Mouse (Mus musculus) inflammation-experienced regulatory T-cells, adult 6 months (primary cell): ENCODE measurements around the gene Ptk7. TPM values are rescaled to one million over a fixed set of nuclear protein-coding genes. Genes with fewer than 3 reads are reported as not detected.

Source experiments
- ATAC-seq: one replicate; pipeline ENCODE4 v1.8.0; 2017
- polyA plus RNA-seq, 3 experiments: library from polyadenylated mRNA; unstranded; fragments of 100-300 nt; shearing (Covaris generic); gene quantifications; one replicate each; pipeline ENCODE4 v1.2.1; 2017

The Ptk7 gene
- not detected for polyA plus RNA-seq

DNA sequence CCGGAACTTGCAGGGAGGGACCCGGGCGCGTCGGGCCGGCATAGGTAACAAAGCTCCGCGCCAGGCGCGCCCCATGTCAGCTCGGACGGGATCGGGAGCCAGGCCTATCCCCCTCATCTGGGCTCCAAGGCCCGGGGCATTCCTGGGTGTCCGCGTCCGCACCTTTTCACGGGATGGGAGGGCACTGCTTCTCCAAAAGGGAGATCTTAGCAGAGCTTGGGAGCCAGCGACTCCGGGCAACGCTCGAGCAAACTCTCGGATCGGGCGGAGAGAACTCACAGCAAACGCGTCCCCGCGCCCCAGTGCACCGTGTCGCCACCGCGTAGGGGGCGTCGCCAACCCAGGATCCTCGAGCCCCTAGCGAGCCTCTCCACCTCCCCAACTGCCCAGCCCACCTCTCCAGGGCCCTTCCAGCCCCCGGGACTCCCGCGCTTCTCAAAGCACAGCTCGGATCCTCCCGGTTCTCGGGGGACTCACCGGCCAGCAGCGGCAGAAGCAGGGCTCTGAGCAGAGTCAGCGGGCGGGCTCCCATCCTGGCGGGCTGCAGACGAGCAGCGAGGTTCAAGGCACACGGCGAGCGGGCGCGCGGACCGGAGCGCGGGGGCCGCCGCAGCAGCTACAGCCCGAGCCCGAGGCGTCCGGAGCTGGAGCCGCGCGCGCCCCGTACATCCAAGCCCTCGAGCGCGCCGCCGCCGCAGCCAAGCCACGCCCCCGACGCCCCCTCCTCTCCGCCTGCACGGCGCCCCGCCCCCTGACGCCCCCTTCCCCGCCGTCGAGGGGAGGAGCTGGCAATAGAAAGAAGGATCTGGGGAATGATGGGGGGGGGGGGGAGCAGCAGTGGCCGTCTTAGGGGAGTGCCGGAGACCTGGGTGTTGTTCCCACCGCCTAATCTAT lies at the start of gene Ptk7:
Gene Ptk7 (minus strand): TSS at position 714 of the 894 bp plus-strand sequence.
- ATAC-seq, result no peak

DNA sequence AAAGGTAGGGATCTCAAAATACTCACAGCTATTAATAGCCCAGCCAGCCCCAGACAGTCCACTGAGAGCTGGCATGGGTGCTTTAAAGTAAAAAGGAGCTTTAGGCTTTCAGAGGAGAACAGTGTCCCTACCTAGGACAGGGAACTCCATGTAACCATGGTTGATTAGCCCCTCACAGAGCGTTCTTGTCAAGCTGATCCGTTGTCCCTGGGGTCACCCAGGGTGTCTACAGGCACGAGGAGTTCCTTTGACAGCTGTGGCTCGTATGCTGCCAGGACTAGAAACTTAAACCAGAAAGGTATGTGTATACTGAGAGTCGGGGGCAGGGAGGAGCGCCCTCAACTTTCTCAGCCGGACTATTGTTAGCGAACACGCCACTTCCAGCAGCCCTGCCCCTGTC lies 49.6 kb upstream of the Ptk7 start:
- no peak for ATAC-seq

DNA sequence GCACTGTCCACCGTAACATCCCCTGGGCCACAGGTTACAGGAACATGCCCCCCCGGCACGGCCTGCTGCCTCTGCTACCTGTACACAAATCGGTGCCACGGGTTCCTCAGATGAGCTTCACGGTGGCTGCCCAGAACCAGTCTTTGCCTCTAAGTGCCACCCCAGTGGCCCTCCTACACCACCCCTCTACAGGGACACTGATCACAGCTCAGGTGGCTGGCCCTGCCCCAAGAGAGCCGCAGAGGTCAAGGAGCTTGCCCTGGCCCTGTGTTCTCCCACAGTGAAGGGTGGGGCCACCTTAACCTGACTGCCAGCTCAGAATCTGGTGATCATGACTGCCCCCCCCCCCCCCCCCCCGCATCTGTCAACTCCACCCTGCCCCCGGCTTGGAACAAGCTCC lies 49.1 kb upstream of the Ptk7 start, which contains the start of gene Mea1:
Gene Mea1 (plus strand): TSS at position 378 of the 400 bp plus-strand sequence.
- no peak for ATAC-seq

DNA sequence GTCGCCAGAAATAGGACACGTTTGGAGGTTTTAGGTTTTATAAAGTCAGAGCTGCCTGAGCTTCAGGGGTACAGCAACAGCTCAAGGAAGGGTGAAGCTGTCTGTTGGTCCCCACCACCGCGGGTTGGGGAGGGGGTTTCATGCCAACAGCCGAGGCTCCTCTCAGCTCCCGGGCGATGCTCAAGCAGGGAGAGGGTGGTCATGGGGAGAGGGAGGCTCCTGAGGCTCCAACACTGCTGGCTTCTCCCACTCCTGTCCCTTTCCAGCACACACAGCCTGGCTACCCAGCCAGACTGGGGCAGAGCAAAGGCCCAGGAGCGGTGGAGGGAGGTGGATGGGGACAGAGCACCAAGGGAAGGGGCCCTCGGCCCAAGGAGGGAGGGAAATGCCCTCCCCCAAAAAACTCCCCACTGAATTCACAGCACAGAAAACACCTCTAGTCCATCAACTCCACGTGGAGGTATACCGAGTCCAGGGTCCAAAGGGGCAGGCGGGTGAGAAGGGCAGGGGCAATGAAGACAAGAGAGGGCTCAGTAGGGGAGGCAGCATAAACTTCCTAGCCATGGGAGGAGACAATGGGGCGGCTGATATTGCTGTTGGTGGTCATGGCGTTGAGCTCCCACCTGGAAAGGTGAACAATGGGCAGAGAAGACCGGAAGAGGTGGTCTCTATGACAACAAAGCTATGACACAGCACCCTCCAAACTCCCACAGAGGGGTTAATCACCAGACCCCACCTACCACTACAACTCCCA lies 45.4 kb upstream of the Ptk7 start:
- peak; percentile 18 for ATAC-seq

DNA sequence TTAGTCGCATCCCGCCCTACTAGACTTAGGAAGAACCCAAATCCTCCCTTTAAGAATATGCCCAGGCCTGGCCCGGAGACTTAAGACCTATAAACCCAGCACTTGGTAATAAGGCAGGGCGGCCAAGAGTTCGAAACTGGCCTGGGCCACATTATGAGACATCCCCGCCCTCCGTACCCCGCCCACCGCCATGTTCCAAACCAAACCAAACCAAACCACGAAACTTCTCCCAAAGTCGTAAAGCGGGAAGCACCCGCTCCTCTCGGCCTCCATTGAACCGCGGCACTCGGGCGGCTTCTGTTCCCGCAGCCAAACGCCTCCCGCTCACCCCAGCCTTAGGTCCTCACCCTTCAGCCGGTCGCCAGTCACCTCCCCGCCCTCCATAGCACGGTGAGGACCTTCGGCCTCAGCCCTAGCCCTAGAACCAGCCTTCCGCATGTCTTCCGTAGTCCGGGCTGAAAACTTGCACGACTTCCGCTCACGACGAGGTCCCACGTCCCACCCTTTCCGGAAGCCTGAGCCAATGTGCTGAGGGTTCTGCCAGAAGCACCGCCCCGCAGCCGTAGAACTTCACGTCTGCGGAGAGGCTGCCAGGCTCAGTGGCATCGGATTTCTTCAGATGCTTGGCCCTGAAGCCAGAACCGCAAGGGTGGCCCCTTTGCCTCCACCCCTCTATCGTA lies 44.7 kb upstream of the Ptk7 start, which contains the start of gene Rrp36:
Gene Rrp36 (minus strand): TSS at position 503 of the 680 bp plus-strand sequence.
- ATAC-seq, result peak; percentile 100

DNA sequence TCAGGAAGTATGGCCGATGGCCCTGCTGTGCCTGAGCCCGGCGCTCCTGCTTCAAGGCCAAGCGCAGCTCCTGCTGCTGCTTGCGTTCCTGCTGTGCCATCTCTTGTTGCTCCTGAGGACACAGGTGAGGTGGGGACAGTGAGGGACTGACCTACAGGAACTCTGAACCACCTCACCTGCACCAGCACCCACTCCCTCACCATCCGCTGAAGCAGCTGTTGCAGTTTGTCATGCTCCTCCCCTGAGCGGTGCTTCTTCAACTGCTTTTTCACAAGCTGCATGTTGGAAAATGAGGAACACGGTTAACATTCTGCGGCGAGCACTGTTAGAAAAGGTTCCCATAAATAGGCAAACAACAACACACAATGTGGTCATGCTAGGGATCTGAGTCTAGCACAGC lies 40.6 kb upstream of the Ptk7 start:
- ATAC-seq, result no peak

DNA sequence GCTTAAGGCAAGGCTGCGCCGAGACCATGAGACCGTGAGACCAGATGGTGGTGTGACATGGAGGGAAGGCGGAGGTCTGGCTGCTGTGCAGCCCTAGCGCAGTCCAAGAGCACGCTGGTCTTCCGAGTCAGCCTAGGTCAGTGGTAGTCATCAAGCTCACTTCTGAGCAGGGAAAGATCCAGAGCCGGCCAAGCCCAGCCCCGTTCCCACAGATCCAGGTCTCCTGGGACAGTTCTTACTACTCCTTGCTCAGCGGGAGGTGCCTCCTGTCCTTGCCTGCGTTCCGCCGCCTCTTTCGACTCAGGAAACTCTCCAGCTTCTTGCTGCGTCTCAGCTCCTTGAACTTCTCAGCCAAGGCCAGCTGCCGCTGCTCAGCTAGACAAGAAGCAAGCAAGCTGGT lies 38.4 kb upstream of the Ptk7 start:
- ATAC-seq, result no peak

DNA sequence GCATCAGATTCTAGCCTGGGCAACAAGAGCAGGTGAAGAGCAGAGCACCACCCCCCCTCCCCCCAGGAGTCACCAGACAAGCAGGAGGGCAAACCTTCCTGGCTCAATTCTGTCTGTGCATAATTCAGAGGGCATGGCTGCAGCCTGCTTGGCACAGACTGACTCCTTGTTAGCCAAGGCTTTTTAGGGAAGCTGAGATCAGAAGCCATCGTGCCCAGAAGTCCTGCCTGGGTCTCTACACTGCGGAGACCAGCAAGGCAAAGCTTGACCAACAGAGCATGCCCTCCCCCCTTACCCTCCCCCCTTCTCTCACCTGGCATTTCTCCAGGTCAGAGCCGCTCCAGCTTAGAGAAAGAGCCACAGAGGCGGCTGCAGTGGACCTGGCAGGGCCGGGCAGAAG lies 33.4 kb upstream of the Ptk7 start:
- no peak for ATAC-seq

DNA sequence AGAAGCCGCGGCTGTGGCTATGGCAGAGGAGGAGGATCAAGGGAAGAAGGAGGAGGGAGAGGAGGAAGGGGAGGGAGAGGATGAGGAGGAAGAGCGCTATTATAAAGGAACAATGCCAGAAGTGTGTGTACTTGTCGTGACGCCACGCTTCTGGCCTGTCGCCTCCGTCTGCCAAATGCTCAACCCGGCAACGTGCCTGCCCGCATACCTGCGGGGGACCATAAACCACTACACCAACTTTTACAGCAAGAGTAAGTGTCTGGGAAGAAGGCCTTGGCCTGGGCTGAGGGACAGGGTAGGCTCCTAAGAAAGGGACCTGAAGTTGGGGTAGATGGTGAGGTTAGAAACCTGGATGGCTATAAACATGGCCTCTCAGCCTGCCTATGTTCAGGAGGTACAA lies 32.7 kb upstream of the Ptk7 start:
- no peak for ATAC-seq

DNA sequence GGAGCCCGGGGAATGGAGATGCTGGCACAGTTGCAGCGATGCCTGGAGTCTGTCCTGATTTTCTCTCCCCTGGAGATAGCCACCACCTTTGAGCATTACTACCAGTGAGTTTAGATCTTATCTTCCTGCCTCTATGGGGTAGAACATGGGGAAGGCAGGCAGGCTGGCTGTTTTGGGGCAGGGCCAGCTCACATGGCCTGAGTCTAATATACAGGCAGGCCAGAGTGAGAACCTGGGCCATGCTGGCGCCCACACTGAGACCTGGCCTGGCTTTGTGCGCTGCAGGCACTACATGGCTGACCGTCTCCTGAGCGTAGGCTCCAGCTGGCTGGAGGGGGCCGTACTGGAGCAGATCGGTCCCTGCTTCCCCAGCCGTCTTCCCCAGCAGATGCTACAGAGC lies 32.0 kb upstream of the Ptk7 start:
- ATAC-seq, result no peak

DNA sequence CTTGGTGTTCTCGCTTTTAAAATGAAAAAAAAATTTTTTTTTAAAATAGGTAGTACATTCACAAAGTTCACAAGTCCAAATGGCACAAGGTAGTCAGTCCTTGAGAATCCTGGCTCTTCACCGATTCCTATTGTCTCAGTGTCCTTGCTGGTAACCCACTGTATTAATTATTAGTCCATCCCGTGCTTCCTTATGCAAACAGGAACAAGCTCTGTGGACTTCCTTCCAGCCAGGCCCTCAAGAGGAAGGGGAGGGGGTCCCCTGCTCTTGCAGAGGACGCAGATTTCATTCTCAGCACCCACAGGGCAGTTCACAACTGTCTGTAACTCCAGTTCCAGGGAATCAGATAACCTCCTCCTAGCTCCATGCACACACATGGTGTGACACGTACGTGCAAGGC lies 26.8 kb upstream of the Ptk7 start:
- no peak for ATAC-seq

DNA sequence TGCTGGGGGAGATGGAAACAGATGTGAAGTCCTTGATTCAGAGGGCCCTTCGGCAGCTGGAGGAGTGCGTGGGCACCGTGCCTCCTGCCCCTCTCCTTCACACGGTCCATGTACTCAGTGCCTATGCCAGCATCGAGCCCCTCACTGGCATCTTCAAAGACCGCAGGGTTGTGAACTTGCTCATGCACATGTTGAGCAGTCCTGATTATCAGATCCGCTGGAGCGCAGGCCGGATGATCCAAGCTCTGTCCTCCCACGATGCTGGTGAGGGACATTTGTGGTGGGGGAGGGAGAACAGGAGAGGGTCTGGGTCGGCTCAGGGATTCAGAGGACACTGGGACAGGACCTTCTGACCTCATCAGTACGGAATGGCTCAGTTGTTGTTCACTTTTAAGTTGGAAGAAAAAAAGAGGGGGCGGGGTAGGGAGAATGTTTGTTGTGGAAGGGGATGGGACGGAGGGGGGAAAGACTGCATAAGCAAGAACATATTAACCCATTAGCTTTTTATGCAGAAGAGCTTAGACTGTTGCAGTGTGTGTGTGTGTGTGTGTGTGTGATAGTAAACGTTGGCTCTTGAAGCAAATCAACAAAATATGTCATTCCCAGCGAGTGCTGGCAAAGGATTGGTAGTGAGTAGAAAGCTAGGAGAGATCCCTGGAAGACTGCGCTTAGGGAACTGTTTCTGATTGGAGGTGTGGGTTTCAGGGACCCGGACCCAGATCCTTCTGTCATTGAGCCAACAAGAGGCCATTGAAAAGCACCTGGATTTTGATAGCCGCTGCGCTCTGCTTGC lies 22.6 kb upstream of the Ptk7 start:
- ATAC-seq, result no peak

DNA sequence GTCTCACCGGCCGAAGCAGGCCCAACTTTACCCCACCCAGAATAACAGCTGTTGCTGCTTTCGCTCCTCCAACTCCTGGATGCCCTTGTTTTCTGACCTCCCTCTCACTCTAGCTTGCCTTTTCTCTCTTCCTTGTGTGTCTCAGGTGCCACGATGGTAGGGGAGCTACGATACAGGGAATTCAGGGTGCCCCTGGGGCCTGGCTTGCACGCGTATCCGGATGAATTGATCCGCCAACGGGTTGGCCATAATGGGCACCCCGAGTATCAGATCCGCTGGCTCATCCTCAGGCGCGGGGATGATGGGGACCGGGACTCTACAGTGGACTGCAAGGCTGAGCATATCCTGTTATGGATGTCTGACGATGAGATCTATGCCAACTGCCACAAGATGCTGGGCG lies 22.0 kb upstream of the Ptk7 start:
- ATAC-seq, result no peak

DNA sequence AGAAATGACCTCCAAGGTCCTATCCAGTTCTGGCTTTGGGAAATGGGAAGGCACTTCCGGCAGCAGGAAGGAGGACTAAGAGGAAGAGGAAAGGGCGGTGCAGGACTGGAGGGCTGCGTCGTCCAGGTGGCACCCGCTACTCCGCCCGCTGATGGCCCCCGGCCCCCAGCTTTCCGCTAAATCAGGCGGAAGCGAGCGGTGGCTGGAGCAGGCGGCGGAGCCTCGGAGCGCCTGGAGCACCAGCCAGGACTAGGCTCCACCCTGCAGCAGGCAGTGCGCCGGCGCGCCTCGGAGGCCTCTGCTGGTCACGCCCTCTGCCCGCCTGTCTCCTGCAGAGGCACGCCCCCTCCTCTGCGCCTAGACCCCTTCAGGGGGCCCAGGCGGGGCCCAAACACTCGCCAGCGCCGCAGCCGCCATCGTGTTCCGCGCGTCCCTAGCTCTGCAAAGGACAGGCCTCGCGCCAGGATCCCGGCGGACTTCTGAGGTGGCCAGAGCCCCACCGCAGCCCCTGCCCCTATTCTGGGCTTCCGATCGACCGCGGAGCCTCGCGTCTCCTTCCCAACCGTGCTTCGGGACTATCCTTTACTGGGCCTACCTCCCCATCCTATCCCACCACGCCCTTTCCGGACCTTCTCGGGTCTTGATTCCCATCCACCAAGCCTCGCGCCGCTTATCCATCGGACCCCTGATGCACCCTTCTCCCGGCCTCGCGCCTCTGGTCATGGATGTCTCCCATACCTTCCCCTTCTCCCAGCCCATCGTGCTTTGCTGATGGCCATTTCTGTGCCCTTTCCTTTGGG lies 21.1 kb upstream of the Ptk7 start, which contains the start of gene Cul7:
Gene Cul7 (plus strand): TSS at position 106 of the 800 bp plus-strand sequence.
- peak; percentile 70 for ATAC-seq

DNA sequence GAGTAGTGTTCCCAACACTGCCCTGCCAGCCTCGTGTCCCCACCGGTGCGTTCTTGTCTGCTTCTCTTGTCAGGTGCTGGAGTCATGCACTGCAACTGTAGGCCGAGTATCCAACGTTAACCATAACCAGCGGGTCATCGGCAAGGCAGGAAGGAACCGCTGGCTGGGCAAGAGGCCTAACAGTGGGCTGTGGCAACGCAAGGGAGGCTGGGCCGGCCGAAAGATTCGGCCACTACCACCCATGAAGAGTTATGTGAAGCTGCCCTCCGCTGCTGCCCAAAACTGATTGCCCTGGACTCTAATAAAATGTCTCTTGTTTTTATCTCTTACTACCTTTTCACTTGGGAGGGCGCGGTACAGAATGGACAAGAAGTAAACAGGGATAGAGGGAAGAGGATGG lies 20.5 kb upstream of the Ptk7 start:
- ATAC-seq, result no peak

DNA sequence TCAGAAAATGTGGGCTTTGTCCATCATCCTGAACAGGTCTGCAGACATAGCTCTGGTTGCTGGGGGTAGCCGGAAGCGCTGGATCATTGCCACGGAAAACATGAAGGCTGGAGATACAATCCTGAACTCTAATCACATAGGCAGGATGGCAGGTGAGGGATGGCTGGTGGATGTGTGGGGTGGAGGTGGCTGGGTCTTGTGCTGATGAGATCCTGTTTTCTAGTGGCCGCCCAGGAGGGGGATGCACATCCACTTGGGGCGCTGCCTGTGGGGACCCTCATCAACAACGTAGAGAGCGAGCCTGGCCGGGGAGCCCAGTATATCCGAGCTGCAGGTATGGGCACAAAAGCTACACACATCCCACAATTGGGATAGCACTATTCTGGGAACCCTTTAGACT lies 19.1 kb upstream of the Ptk7 start:
- ATAC-seq, result no peak

DNA sequence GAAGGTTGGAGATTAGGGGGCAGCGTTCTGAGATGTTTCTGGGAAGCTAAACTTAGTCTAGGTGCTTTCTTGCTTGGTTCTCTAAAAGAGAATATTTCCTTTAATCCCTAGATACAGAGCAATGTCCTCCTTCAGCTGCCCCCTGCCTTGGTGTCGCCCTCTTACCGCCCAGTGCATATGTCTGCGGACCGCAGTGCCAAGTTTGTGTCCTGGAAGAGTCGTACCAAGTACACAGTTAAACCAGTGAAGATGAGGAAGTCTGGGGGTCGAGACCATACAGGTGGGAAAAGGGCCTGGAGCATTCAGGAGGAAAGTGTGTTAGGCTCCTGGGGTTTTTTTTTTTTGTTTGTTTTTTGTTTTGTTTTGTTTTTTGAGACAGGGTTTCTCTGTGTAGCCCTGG lies 18.0 kb upstream of the Ptk7 start:
- no peak for ATAC-seq

DNA sequence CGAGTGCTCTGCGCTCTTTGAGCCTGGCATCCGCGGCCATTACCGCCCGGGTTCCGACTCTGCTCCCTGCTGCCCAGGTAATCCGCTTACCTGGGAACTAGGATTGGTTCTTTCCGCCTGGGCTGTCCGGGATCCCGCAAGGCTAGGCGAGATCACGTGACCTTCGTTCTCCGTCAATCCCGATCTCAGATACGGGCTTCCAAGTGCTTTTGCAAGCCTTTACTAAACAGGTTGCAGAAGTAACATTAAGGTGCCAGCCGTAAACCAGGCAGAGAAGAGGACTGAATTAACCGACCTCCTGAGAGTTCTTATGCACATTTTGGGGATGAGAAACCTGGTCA lies 17.0 kb upstream of the Ptk7 start:
- peak; percentile 12 for ATAC-seq

DNA sequence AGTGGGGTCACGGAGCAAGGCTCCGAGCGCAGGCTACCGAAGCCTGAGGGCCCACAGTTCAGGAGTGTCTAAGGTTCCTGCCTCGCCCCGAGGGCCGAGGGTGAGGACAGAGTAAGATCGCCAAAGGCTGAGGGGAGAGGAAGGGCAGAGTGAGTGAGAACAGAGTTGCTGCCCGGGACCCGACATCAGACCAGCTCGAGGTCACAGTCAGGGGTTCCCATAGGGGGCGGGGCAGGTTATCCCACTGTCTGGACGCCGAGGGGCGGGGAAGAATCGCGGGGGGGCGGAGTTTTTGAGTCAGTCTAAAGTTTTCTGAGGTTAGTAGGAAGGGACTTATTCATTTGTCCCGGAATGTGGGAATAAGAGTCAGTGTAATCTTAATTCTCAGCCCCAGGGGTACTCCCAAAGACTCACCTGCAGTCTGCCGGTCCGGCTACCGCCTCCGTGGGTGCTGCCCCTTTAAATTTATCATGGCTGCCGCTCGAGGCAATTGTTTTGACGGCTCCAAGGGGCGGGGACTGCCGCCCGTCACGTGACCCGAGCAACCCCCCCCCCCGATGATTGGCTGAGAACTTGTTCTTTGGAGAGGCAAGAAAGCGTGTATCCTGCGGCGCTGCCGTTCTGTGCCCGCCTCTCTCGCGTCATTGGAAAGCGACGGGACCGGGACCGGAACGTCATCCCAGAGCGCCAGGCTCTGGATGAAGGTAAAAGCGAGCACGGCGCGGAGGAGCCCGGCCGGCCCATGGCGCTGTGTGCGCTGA lies 16.4 kb upstream of the Ptk7 start, which contains the start of the genes Klc4 and Mrpl2:
Gene Klc4 (minus strand): TSS at position 462 of the 761 bp plus-strand sequence.
Gene Mrpl2 (plus strand): TSS at position 669 of the 761 bp plus-strand sequence.
- peak; percentile 80 for ATAC-seq

DNA sequence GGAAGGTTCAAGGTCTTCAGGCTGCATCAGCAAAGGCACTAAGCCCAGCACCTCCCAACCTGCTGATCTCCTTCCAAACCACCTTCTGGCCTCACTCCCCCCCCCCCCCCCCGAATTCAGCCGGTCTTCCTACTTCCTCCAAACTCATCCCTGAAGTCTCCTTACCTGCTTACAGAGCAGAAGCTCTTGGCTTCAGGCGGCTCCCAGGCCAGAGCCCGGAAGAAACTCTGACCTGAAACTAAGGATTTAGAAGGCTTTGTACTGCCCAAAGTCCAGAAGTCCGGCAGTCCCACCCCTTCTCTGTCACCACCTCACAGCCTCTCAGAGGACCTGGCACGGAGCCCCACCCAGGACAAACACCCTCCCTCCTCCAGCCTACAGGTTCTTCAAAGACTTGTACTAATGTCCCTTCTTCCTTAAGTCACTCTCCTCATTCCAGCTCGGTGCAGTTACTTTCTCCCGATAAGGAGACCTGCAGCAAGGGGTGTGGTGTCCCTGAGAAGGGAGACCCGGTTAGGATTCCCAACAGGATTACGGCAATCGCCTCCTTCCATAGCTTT lies 15.7 kb upstream of the Ptk7 start:
- ATAC-seq, result no peak
